Mouse (Mus musculus) intestine, postnatal 0 days (tissue): ENCODE results near the gene Olfr318. TPM values are rescaled to one million over a fixed set of nuclear protein-coding genes. Genes with fewer than 3 reads are reported as not detected.
A peak's percentile ranks its signal among the peaks of the same experiment; 100 is the strongest.
"Not testable (repeated sequence)": the region's sequence is repeated elsewhere in the genome, so short reads cannot be mapped to it uniquely, and the experiment has no call there.

Experiments used
- ATAC-seq: fragments of 200-750 bp; cut with Nextera tagmentation; 2 replicates; pipeline ENCODE4 v1.8.0; 2017; ENCODE audit warnings: mild to moderate bottlenecking, moderate TSS enrichment, moderate library complexity
- H3K27ac ChIP-seq: fragments of 300-500 bp; sonication (generic); 2 replicates; pipeline ENCODE4 v1.5.1; 2014; ENCODE audit warnings: mild to moderate bottlenecking, low read depth, low read length, moderate library complexity
- H3K27me3 ChIP-seq: fragments of 300-500 bp; sonication (generic); replicated peaks from 2 replicates; pipeline ENCODE4 v1.6.1; 2014; ENCODE audit warnings: low read length, mixed read lengths; ENCODE audit not compliant: control insufficient read depth, insufficient read depth
- H3K36me3 ChIP-seq: fragments of 300-500 bp; sonication (generic); 2 replicates; pipeline ENCODE4 v1.6.1; 2014; ENCODE audit warnings: mild to moderate bottlenecking, moderate library complexity; ENCODE audit not compliant: control insufficient read depth, insufficient read depth
- H3K4me1 ChIP-seq: fragments of 300-500 bp; sonication (generic); replicated peaks from 2 replicates; pipeline ENCODE4 v1.6.1; 2014; ENCODE audit warnings: antibody characterized with exemption, low read length, mixed read lengths; ENCODE audit not compliant: control insufficient read depth, insufficient read depth
- H3K4me2 ChIP-seq: fragments of 300-500 bp; sonication (generic); replicated peaks from 2 replicates; pipeline ENCODE4 v1.6.1; 2014; ENCODE audit warnings: low read depth, mild to moderate bottlenecking, moderate library complexity
- H3K4me3 ChIP-seq: fragments of 300-500 bp; sonication (generic); 2 replicates; pipeline ENCODE4 v1.5.1; 2014; ENCODE audit warnings: low read depth, low read length
- H3K9ac ChIP-seq: fragments of 300-500 bp; sonication (generic); 2 replicates; pipeline ENCODE4 v1.6.1; 2014; ENCODE audit warnings: mild to moderate bottlenecking, low read depth, low read length
- H3K9me3 ChIP-seq: fragments of 300-500 bp; sonication (generic); 2 replicates; pipeline ENCODE4 v1.6.1; 2016; ENCODE audit warnings: mixed run types; ENCODE audit not compliant: control insufficient read depth
- CTCF ChIP-seq: sonication (generic); IDR thresholded peaks from 2 replicates; pipeline ENCODE4 v1.5.1; 2016; ENCODE audit warnings: low read depth, mild to moderate bottlenecking, control low read depth, antibody characterized with exemption, moderate library complexity
- WGBS: fragments of 180-500 bp; shearing (Covaris S2); extraction: QIAGEN DNeasy Blood & Tissue Kit; methylation state at CpG from one replicate; pipeline ENCODE4 v1.1.7; 2014; 5-methylcytosine and 5-hydroxymethylcytosine counted together
- polyA plus RNA-seq: library from polyadenylated mRNA; unstranded; fragments of >200 nt; fragmentation: Nextera tagmentation; extraction: Ambion mirVana; gene quantifications from 2 replicates; pipeline ENCODE4 v1.2.1, GENCODE M21; 2015

The Olfr318 gene
- polyA plus RNA-seq, 1 experiment from 2014 or later, result not detected

GRCm38 (mm10) chr11:58719701-58720100 is 4.1 kb downstream of the Olfr318 start:
- Histone ChIP-seq H3K27ac (no peak overlapping the region), H3K9me3 (no peaks in the 10 kb centered on the region), H3K36me3 (no peaks in the 10 kb centered on the region), H3K4me3 (no peak overlapping the region), H3K4me1 (no peaks in the 10 kb centered on the region), H3K4me2 (no peak overlapping the region), H3K27me3 (no peaks in the 10 kb centered on the region), H3K9ac (no peak overlapping the region)
- ATAC-seq, result no peak
- no peak for TF ChIP-seq CTCF
- 88% methylated on average over 4 of the region's 4 CpGs for WGBS

DNA sequence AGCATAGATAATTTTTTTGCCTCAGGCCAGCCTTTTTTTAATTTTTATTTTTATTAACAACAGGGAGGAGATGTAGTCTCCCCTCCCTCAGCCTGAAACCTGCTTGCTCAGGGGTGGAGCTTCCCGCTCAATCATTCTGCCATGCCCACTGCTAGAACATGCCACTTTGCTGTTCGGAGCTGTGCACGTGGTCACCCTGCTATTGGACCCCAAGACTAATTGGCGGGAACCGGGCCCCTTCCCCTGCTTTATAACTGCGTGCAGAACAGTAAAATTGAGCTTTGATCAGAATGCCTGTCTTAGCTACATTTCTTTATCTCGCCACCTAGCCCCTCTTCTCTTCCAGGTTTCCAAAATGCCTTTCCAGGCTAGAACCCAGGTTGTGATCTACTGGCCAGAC is 6.1 kb downstream of the Olfr318 start:
- not testable (repeated sequence) for H3K9me3 ChIP-seq, H3K4me3 ChIP-seq, H3K9ac ChIP-seq, ATAC-seq, H3K4me1 ChIP-seq, H3K4me2 ChIP-seq, H3K36me3 ChIP-seq, H3K27me3 ChIP-seq, H3K27ac ChIP-seq
- WGBS, result 89% methylated on average over 6 of the region's 7 CpGs

GRCm38 (mm10) chr11:58709086-58709485 is 14.7 kb downstream of the Olfr318 start:
- no peaks in the 10 kb centered on the region for H3K9me3 ChIP-seq
- H3K27ac ChIP-seq, result no peak overlapping the region
- H3K4me3 ChIP-seq, result no peak overlapping the region
- H3K27me3 ChIP-seq, result no peaks in the 10 kb centered on the region
- 79% methylated on average over 11 of the region's 11 CpGs for WGBS
- no peak for ATAC-seq
- no peak overlapping the region for H3K4me2 ChIP-seq
- no peak for TF ChIP-seq CTCF
- no peaks in the 10 kb centered on the region for H3K4me1 ChIP-seq
- H3K36me3 ChIP-seq, result no peaks in the 10 kb centered on the region
- H3K9ac ChIP-seq, result no peak overlapping the region

GRCm38 (mm10) chr11:58698862-58699261 is 25.0 kb downstream of the Olfr318 start, which contains the start of gene Olfr319:
Gene Olfr319 (plus strand): TSS chr11:58699162.
- no peaks in the 10 kb centered on the region for H3K9me3 ChIP-seq
- no peak for TF ChIP-seq CTCF
- no peak within 1 kb of the TSS for H3K4me2 ChIP-seq
- WGBS, result 78% methylated on average over 3 of the region's 3 CpGs
- H3K27me3 ChIP-seq, result no peaks in the 10 kb centered on the region
- H3K36me3 ChIP-seq, result no peaks in the 10 kb centered on the region
- H3K4me3 ChIP-seq, result no peak within 1 kb of the TSS
- H3K9ac ChIP-seq, result no peak within 1 kb of the TSS
- no peak for ATAC-seq
- no peak within 1 kb of the TSS for H3K27ac ChIP-seq
- no peaks in the 10 kb centered on the region for H3K4me1 ChIP-seq

DNA sequence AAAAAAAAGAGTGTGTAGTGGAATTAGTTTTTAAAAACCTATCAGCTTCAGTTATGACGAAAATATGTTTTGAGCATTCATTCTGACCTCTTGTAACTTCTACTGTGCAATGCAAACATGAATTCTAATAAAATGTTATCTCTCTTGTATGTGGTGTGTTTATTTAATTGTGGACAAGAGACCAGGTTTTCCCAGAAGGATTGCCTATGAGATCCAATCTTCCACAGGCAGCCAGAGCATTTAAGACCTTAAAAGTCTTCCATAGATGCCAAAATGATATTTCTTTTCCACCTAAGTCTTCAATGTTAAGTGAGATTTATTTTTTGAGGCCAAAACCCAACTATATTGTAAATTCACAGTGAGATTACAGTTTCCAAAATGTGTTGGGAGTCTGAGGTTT is 43.0 kb downstream of the Olfr318 start, which contains the start of gene Olfr320:
TSS of gene Olfr320 (plus strand) at position 301 of the 400 bp plus-strand sequence.
- H3K27me3 ChIP-seq, result no peaks in the 10 kb centered on the region
- TF ChIP-seq CTCF, result no peak
- no peak for ATAC-seq
- no peaks in the 10 kb centered on the region for H3K36me3 ChIP-seq
- H3K4me3 ChIP-seq, result no peak within 1 kb of the TSS
- no peaks in the 10 kb centered on the region for H3K4me1 ChIP-seq
- H3K27ac ChIP-seq, result no peak within 1 kb of the TSS
- no peaks in the 10 kb centered on the region for H3K9me3 ChIP-seq
- 84% methylated on average over 1 of the region's 1 CpGs for WGBS
- H3K9ac ChIP-seq, result no peak within 1 kb of the TSS
- no peak within 1 kb of the TSS for H3K4me2 ChIP-seq

DNA sequence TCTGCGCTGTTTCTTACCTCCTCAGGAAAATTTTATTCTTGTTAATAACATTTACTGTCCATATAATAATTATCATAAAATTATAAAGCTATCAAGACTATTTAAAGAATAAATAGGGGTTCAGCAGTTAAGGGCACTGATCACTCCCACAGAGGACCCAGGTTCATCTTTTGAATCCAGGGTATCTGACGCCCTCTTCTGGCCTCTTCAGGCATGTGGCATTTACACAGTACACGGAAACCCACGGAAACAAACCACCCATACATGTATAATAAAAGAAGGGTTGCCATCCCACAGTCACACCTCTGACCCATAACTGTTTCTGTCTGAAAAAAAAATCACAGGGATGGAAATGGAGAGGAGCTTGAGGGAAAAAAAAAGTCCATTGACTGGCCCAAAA is 52.0 kb downstream of the Olfr318 start:
- peak; percentile 21; the same call in 1 of the 2 replicates for TF ChIP-seq CTCF
- 45% methylated on average over 4 of the region's 4 CpGs for WGBS
- no peak overlapping the region for H3K9ac ChIP-seq

DNA sequence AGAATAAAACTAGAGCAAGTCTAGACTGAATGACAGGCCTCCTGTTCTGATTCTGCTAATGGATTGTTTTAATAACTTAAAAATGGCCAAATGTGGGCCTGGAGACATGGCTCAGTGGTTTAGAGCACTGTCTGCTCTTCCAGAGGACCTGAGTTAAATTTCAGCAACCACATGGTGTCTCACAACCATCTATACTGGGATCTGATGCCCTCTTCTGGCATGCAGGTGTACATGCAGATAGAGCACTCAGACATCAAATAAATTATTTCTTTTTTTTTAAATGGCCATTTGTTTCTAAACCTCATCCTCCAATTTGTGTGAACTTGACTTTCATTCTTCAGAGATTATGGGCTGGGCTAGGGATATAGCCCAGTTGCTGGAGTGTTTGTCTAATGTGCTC is 54.6 kb downstream of the Olfr318 start:
- H3K27ac ChIP-seq, result no peak overlapping the region
- no peaks in the 10 kb centered on the region for H3K27me3 ChIP-seq
- H3K36me3 ChIP-seq, result no peaks in the 10 kb centered on the region
- H3K4me1 ChIP-seq, result no peaks in the 10 kb centered on the region
- peak; percentile 11; the same call in 1 of the 2 replicates for TF ChIP-seq CTCF
- H3K4me3 ChIP-seq, result no peak overlapping the region
- H3K9ac ChIP-seq, result no peak overlapping the region
- no peaks in the 10 kb centered on the region for H3K9me3 ChIP-seq
- no peak overlapping the region for H3K4me2 ChIP-seq
- no peak for ATAC-seq

More for the DNA sequence above, 52.0 kb downstream of the Olfr318 start:
- no peaks in the 10 kb centered on the region for H3K36me3 ChIP-seq
- no peak overlapping the region for H3K27ac ChIP-seq
- H3K4me2 ChIP-seq, result no peak overlapping the region
- H3K9me3 ChIP-seq, result no peaks in the 10 kb centered on the region
- no peaks in the 10 kb centered on the region for H3K27me3 ChIP-seq
- no peak for ATAC-seq
- no peak overlapping the region for H3K4me3 ChIP-seq
- no peaks in the 10 kb centered on the region for H3K4me1 ChIP-seq

Other genes with a start within 250 kb of the Olfr318 start
- gene Olfr332, start 231.5 kb downstream of the Olfr318 start, polyA plus RNA-seq, result not detected in 2 replicates
- gene Olfr331, start 221.4 kb downstream of the Olfr318 start, polyA plus RNA-seq, result not detected in 2 replicates
- gene Olfr330, start 189.2 kb downstream of the Olfr318 start, polyA plus RNA-seq, result not detected in 2 replicates
- not detected in 2 replicates for gene Olfr329-ps, start 177.6 kb downstream of the Olfr318 start, polyA plus RNA-seq
- gene Olfr328, start 168.4 kb downstream of the Olfr318 start, polyA plus RNA-seq, result not detected in 2 replicates
- gene Olfr224, start 153.5 kb downstream of the Olfr318 start, polyA plus RNA-seq, result not detected in 2 replicates
- gene Olfr325, start 146.3 kb downstream of the Olfr318 start, polyA plus RNA-seq, result not detected in 2 replicates
- gene Olfr324, start 128.9 kb downstream of the Olfr318 start, polyA plus RNA-seq, result not detected in 2 replicates
- 24.5 and 49.3 TPM in 2 replicates for gene 2210407C18Rik, start 107.9 kb downstream of the Olfr318 start, polyA plus RNA-seq
- not detected in 2 replicates for gene Olfr323, start 93.5 kb downstream of the Olfr318 start, polyA plus RNA-seq
- gene Trim58, start 83.5 kb downstream of the Olfr318 start, polyA plus RNA-seq, result not detected in 2 replicates
- gene Olfr322, start 65.2 kb downstream of the Olfr318 start, polyA plus RNA-seq, result not detected in 2 replicates
- not detected in 2 replicates for gene Olfr320, start 42.9 kb downstream of the Olfr318 start, polyA plus RNA-seq
- not detected in 2 replicates for gene Olfr319, start 24.9 kb downstream of the Olfr318 start, polyA plus RNA-seq
- not detected in 2 replicates for gene Olfr317, start 15.2 kb upstream of the Olfr318 start, polyA plus RNA-seq
- gene Olfr316, start 28.7 kb upstream of the Olfr318 start, polyA plus RNA-seq, result not detected in 2 replicates
- not detected in 2 replicates for gene Olfr315, start 49.2 kb upstream of the Olfr318 start, polyA plus RNA-seq
- not detected in 2 replicates for gene Olfr314, start 58.9 kb upstream of the Olfr318 start, polyA plus RNA-seq
- 1.9 and 4.1 TPM in 2 replicates for gene Fam183b, start 77.9 kb upstream of the Olfr318 start, polyA plus RNA-seq
- gene Olfr313, start 91.0 kb upstream of the Olfr318 start, polyA plus RNA-seq, result not detected in 2 replicates
- not detected in 2 replicates for gene Olfr312, start 105.2 kb upstream of the Olfr318 start, polyA plus RNA-seq
- not detected in 2 replicates for gene Olfr311, start 115.2 kb upstream of the Olfr318 start, polyA plus RNA-seq
- gene Gm12258, start 123.1 kb upstream of the Olfr318 start, polyA plus RNA-seq, result 1.6 and 1.9 TPM in 2 replicates
- gene 2810021J22Rik, start 143.2 kb upstream of the Olfr318 start, polyA plus RNA-seq, result 1.9 and 2.1 TPM in 2 replicates
- 1.5 and 1.6 TPM in 2 replicates for gene Zfp39, start 180.2 kb upstream of the Olfr318 start, polyA plus RNA-seq
- not detected in 2 replicates for gene Btnl10, start 193.9 kb upstream of the Olfr318 start, polyA plus RNA-seq
- gene Rnf187, start 214.9 kb upstream of the Olfr318 start, polyA plus RNA-seq, result 113 and 117 TPM in 2 replicates
- 6.9 and 7.8 TPM in 2 replicates for gene Hist3h2ba, start 224.9 kb upstream of the Olfr318 start, polyA plus RNA-seq
- 15.8 and 16.7 TPM in 2 replicates for gene Hist3h2a, start 230.7 kb upstream of the Olfr318 start, polyA plus RNA-seq
- gene Trim17, start 230.7 kb upstream of the Olfr318 start, polyA plus RNA-seq, result 0.08 and 0.12 TPM in 2 replicates